Comparison of ENCODE assay signal across 12 mouse cellular contexts in the genomic region with DNA sequence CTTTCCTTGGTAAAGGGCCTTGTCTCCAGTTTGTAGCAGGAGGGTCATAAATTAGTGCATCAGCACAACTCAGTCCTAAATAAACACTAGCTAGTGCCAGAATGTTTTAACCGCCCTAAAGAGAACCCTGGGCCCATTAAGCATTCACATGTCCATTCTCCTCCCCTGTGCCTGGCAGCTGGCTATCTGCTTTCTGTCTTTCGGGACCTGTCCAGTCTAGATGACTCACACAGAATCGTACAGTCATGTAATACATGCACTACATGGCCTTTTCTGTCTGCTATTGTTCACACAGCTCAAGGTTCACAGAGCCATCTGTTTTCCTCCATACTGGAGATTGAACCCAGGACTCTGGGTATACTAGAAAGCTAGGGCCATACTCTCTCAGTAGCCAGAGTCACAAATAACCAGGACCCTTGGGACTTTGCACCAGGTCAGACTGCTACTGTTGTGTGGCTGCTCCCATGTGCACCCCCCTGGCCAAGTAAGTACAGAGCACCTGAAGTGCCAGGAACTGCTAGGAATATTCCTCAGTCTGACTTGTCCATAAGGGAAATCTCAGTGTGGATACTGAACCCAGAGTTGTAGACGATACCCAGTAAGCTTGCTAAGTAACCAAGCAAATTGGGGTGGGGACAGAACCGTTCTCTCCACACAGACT. TPM values are rescaled to one million over a fixed set of nuclear protein-coding genes. Genes with fewer than 3 reads are reported as not detected.
DNase-seq lines count a peak whose midpoint lies in the region; ATAC-seq lines count a peak whose summit lies in the region.
"Had no signal": no experiment of that assay in that cellular context is flagged by ENCODE, and none has a peak within 500 bp of the region (broad histone marks: within the 10 kb centered on the region; RNA-seq: fewer than 3 reads in every experiment).

No protein-coding gene starts in this region.

- no peak for ATAC-seq in heart, embryonic 12.5 days (ENCODE audit: insufficient number of reproducible peaks, low FRiP score)
- peak; percentile 24; the same call in 1 of the 2 replicates for ATAC-seq in neural tube, embryonic 12.5 days (ENCODE audit: low FRiP score, low read depth)
- peak; percentile 35 for ATAC-seq in intestine, embryonic 16.5 days
- ATAC-seq: liver, embryonic 12.5 days had no signal

- no peak overlapping the region for H3K4me2 ChIP-seq in heart, embryonic 12.5 days
- H3K4me2 ChIP-seq in neural tube, embryonic 12.5 days (replicated peaks), result no peak overlapping the region
- no peak overlapping the region for H3K4me2 ChIP-seq in intestine, embryonic 16.5 days (ENCODE audit: low read depth, low read length)
- H3K4me2 ChIP-seq: heart, embryonic 15.5 days; liver, embryonic 12.5 days had no signal

- H3K4me1 ChIP-seq in heart, embryonic 12.5 days (replicated peaks), result no peaks in the 10 kb centered on the region
- no peaks in the 10 kb centered on the region for H3K4me1 ChIP-seq in neural tube, embryonic 12.5 days
- H3K4me1 ChIP-seq in intestine, embryonic 16.5 days (ENCODE audit: control insufficient read depth, insufficient read depth, low read length), result no peaks in the 10 kb centered on the region
- H3K4me1 ChIP-seq: heart, embryonic 15.5 days; liver, embryonic 12.5 days had no signal

- 56% methylated on average over 5 of the region's 5 CpGs for WGBS in heart, embryonic 12.5 days
- 73% methylated on average over 5 of the region's 5 CpGs for WGBS in neural tube, embryonic 12.5 days
- WGBS in intestine, embryonic 16.5 days, result 52% methylated on average over 5 of the region's 5 CpGs

- H3K9ac ChIP-seq in heart, embryonic 12.5 days, result 0 out of 2 replicates have a peak overlapping the region, but pooled peaks have one; percentile 14
- no peak overlapping the region for H3K9ac ChIP-seq in neural tube, embryonic 12.5 days
- no peak overlapping the region for H3K9ac ChIP-seq in intestine, embryonic 16.5 days (ENCODE audit: low read depth, low read length)
- H3K9ac ChIP-seq: heart, embryonic 15.5 days; liver, embryonic 12.5 days had no signal

- H3K27ac ChIP-seq in heart, embryonic 12.5 days (ENCODE audit: poor library complexity, severe bottlenecking), result no peak overlapping the region
- H3K27ac ChIP-seq in neural tube, embryonic 12.5 days, result no peak overlapping the region
- H3K27ac ChIP-seq in intestine, embryonic 16.5 days (ENCODE audit: low read length), result no peak overlapping the region
- H3K27ac ChIP-seq: embryonic facial prominence, embryonic 10.5 days; heart, embryonic 15.5 days; liver, embryonic 12.5 days had no signal

- H3K36me3 ChIP-seq in heart, embryonic 12.5 days, result peaks cover 23% of the 10 kb centered on the region
- H3K36me3 ChIP-seq in neural tube, embryonic 12.5 days, result peaks cover 27% of the 10 kb centered on the region
- H3K36me3 ChIP-seq in intestine, embryonic 16.5 days (ENCODE audit: control insufficient read depth, insufficient read depth, low read length), result peaks cover 11% of the 10 kb centered on the region; the same call in 1 of the 2 replicates

- H3K27me3 ChIP-seq in heart, embryonic 12.5 days (replicated peaks), result no peaks in the 10 kb centered on the region
- no peaks in the 10 kb centered on the region for H3K27me3 ChIP-seq in neural tube, embryonic 12.5 days (replicated peaks)
- H3K27me3 ChIP-seq in intestine, embryonic 16.5 days (replicated peaks; ENCODE audit: control insufficient read depth, insufficient read depth, low read length), result no peaks in the 10 kb centered on the region
- H3K27me3 ChIP-seq: heart, embryonic 15.5 days; Patski had no signal

- DNase-seq in heart, adult 8-10 months (ENCODE audit: low spot score), result no peak
- DNase-seq in neural tube, embryonic 10.5 days (ENCODE audit: extremely low spot score, low spot score), result no peak
- no peak for DNase-seq in frontal cortex, postnatal 36 days (ENCODE audit: low spot score in 2 of 2)
- no peak for DNase-seq in embryo, embryonic 9.5 days (ENCODE audit: extremely low spot score)
- no peak for DNase-seq in right cerebral cortex, adult 2 months (ENCODE audit: low spot score in 2 of 2)

- no peaks in the 10 kb centered on the region for H3K9me3 ChIP-seq in heart, embryonic 12.5 days (replicated peaks)
- no peaks in the 10 kb centered on the region for H3K9me3 ChIP-seq in neural tube, embryonic 12.5 days
- no peaks in the 10 kb centered on the region for H3K9me3 ChIP-seq in intestine, embryonic 16.5 days (ENCODE audit: control insufficient read depth, low read length)
- H3K9me3 ChIP-seq: embryonic facial prominence, embryonic 10.5 days; heart, embryonic 15.5 days; liver, embryonic 12.5 days had no signal

- no peak overlapping the region for H3K4me3 ChIP-seq in heart, embryonic 12.5 days
- H3K4me3 ChIP-seq in neural tube, embryonic 12.5 days, result no peak overlapping the region
- H3K4me3 ChIP-seq in intestine, embryonic 16.5 days (ENCODE audit: low read length), result no peak overlapping the region
- H3K4me3 ChIP-seq: embryonic facial prominence, embryonic 10.5 days; heart, embryonic 15.5 days; liver, embryonic 12.5 days had no signal

RNA-seq across cellular contexts. Expression of a gene that starts 23.3 kb away (rescaled TPM):
- 9.0 and 10.7 TPM in 2 replicates for polyA plus RNA-seq in heart, embryonic 12.5 days (2016; fragmentation: Nextera tagmentation; extraction: Ambion mirVana)
- 1 to 10 TPM; 2.7 to 4.8 (median 3.1) TPM for total RNA-seq in heart, adult 8-10 months (2022)
- polyA plus RNA-seq in neural tube, embryonic 12.5 days (2016; fragmentation: Nextera tagmentation; extraction: Ambion mirVana), result 21.3 and 22.3 TPM in 2 replicates
- 7.8 and 9.9 TPM in 2 replicates for polyA plus RNA-seq in intestine, embryonic 16.5 days (2015; fragmentation: Nextera tagmentation; extraction: Ambion mirVana)

RNA-seq across cellular contexts. Expression of a gene that starts 23.3 kb away (rescaled TPM):
- polyA plus RNA-seq in heart, embryonic 12.5 days (2016; fragmentation: Nextera tagmentation; extraction: Ambion mirVana), result 59.4 and 61.3 TPM in 2 replicates
- 10 to 100 TPM; 16.0 to 20.0 (median 18.9) TPM for total RNA-seq in heart, adult 8-10 months (2022)
- 83.6 and 92.4 TPM in 2 replicates for polyA plus RNA-seq in neural tube, embryonic 12.5 days (2016; fragmentation: Nextera tagmentation; extraction: Ambion mirVana)
- 66.3 and 81.5 TPM in 2 replicates for polyA plus RNA-seq in intestine, embryonic 16.5 days (2015; fragmentation: Nextera tagmentation; extraction: Ambion mirVana)

RNA-seq across cellular contexts. Expression of a gene that starts 37.2 kb away (rescaled TPM):
- polyA plus RNA-seq in heart, embryonic 12.5 days (2016; fragmentation: Nextera tagmentation; extraction: Ambion mirVana), result 16.4 and 18.6 TPM in 2 replicates
- total RNA-seq in heart, adult 8-10 months (2022), result 1 to 10 TPM; 7.0 to 9.4 (median 8.0) TPM
- polyA plus RNA-seq in neural tube, embryonic 12.5 days (2016; fragmentation: Nextera tagmentation; extraction: Ambion mirVana), result 530 and 545 TPM in 2 replicates
- polyA plus RNA-seq in intestine, embryonic 16.5 days (2015; fragmentation: Nextera tagmentation; extraction: Ambion mirVana), result 44.1 and 50.3 TPM in 2 replicates

Comparison
In these comparisons a context has a peak if more than half of its experiments do, and no peak if none do; other contexts are left out.
1. RNA of a gene that starts 37.2 kb away (polyA plus RNA-seq): 530 to 545 TPM in neural tube, embryonic 12.5 days; 44.1 to 50.3 TPM in intestine, embryonic 16.5 days and 16.4 to 18.6 TPM in heart, embryonic 12.5 days; every median in the first group is over 10 times any median in the second.